Mouse (Mus musculus) heart, embryonic 10.5 days (tissue): ENCODE data around the gene Nap1l5. TPM values are rescaled to one million over a fixed set of nuclear protein-coding genes. Genes with fewer than 3 reads are reported as not detected.
"Not testable (repeated sequence)": the region's sequence is repeated elsewhere in the genome, so short reads cannot be mapped to it uniquely, and the experiment has no call there.

Experiments
- DNase-seq: peaks from one replicate; pipeline ENCODE4 v3.0.0-alpha.2; 2017; ENCODE audit warnings: low spot score
- H3K27ac ChIP-seq: fragments of 300-500 bp; sonication (generic); 2 replicates; pipeline ENCODE4 v1.5.1; 2016; ENCODE audit warnings: mild to moderate bottlenecking
- H3K27me3 ChIP-seq: fragments of 300-500 bp; sonication (generic); 2 replicates; pipeline ENCODE4 v1.6.1; 2016; ENCODE audit warnings: mild to moderate bottlenecking; ENCODE audit not compliant: poor library complexity, insufficient read depth, severe bottlenecking
- H3K36me3 ChIP-seq: fragments of 300-500 bp; sonication (generic); 2 replicates; pipeline ENCODE4 v1.6.1; 2016; ENCODE audit warnings: mild to moderate bottlenecking, moderate library complexity
- H3K4me1 ChIP-seq: fragments of 300-500 bp; sonication (generic); 2 replicates; pipeline ENCODE4 v1.6.1; 2016; ENCODE audit warnings: mild to moderate bottlenecking
- H3K4me3 ChIP-seq: fragments of 300-500 bp; sonication (generic); 2 replicates; pipeline ENCODE4 v1.5.1; 2016; ENCODE audit warnings: mild to moderate bottlenecking, moderate library complexity
- H3K9me3 ChIP-seq: fragments of 300-500 bp; sonication (generic); 2 replicates; pipeline ENCODE4 v1.6.1; 2016; ENCODE audit warnings: mild to moderate bottlenecking, moderate library complexity
- WGBS: fragments of 180-500 bp; shearing (Covaris S2); methylation state at CpG from one replicate; pipeline ENCODE4 v1.1.7; 2016; 5-methylcytosine and 5-hydroxymethylcytosine counted together
- polyA plus RNA-seq: library from polyadenylated mRNA; unstranded; fragments of >200 nt; fragmentation: Nextera tagmentation; extraction: Ambion mirVana; gene quantifications from 2 replicates; pipeline ENCODE4 v1.2.1, GENCODE M21; 2016

Nap1l5 gene
- polyA plus RNA-seq, 1 experiment from 2014 or later = 1.8 TPM

- no peak for DNase-seq
- Histone ChIP-seq H3K27me3 (no peaks in the 10 kb centered on the region), H3K9me3 (no peaks in the 10 kb centered on the region), H3K4me1 (no peaks in the 10 kb centered on the region), H3K4me3 (no peak overlapping the region), H3K36me3 (peaks cover 3% of the 10 kb centered on the region; the same call in 1 of the 2 replicates), H3K27ac (no peak overlapping the region)
- 89% methylated on average over 3 of the region's 3 CpGs for WGBS
Measured at GRCm38 (mm10) chr6:58899076-58899475, 7.8 kb downstream of the Nap1l5 start.

GRCm38 (mm10) chr6:58896648-58897047 is 10.2 kb downstream of the Nap1l5 start:
- Histone ChIP-seq H3K27me3 (no peaks in the 10 kb centered on the region), H3K4me1 (no peaks in the 10 kb centered on the region), H3K9me3 (no peaks in the 10 kb centered on the region), H3K4me3 (no peak overlapping the region), H3K27ac (no peak overlapping the region), H3K36me3 (peaks cover 10% of the 10 kb centered on the region; the same call in 1 of the 2 replicates)
- 80% methylated on average over 3 of the region's 3 CpGs for WGBS
- no peak for DNase-seq

- WGBS = 84% methylated on average over 4 of the region's 4 CpGs
- no peaks in the 10 kb centered on the region for H3K9me3 ChIP-seq
- DNase-seq = no peak
- H3K27me3 ChIP-seq = no peaks in the 10 kb centered on the region
- no peaks in the 10 kb centered on the region for H3K4me1 ChIP-seq
- no peak overlapping the region for H3K27ac ChIP-seq
- peaks cover 16% of the 10 kb centered on the region; the same call in 1 of the 2 replicates for H3K36me3 ChIP-seq
- H3K4me3 ChIP-seq = no peak overlapping the region
Measured at GRCm38 (mm10) chr6:58894994-58895393, 11.9 kb downstream of the Nap1l5 start.

- Histone ChIP-seq H3K36me3 (peaks cover 27% of the 10 kb centered on the region; the same call in 1 of the 2 replicates), H3K9me3 (no peaks in the 10 kb centered on the region), H3K27me3 (no peaks in the 10 kb centered on the region), H3K4me3 (no peak overlapping the region), H3K27ac (no peak overlapping the region), H3K4me1 (no peaks in the 10 kb centered on the region)
- DNase-seq = no peak
- 78% methylated on average over 6 of the region's 6 CpGs for WGBS
Measured at GRCm38 (mm10) chr6:58893307-58893706, 13.6 kb downstream of the Nap1l5 start.

- no peak for DNase-seq
- Histone ChIP-seq H3K9me3 (no peaks in the 10 kb centered on the region), H3K27ac (no peak overlapping the region), H3K27me3 (no peaks in the 10 kb centered on the region), H3K4me3 (no peak overlapping the region), H3K4me1 (no peaks in the 10 kb centered on the region), H3K36me3 (peaks cover 29% of the 10 kb centered on the region; the same call in 1 of the 2 replicates)
- WGBS = 76% methylated on average over 3 of the region's 3 CpGs
Measured at GRCm38 (mm10) chr6:58889917-58890316, 17.0 kb downstream of the Nap1l5 start.

- Histone ChIP-seq H3K4me1 (0 out of 2 replicates have a peak, but pooled peaks cover 6% of the 10 kb centered on the region), H3K9me3 (no peaks in the 10 kb centered on the region), H3K27me3 (no peaks in the 10 kb centered on the region), H3K4me3 (no peak overlapping the region), H3K27ac (no peak overlapping the region), H3K36me3 (peaks cover 5% of the 10 kb centered on the region; the same call in 1 of the 2 replicates)
- WGBS = 82% methylated on average over 6 of the region's 6 CpGs
- no peak for DNase-seq
Measured at GRCm38 (mm10) chr6:58882271-58882670, 24.6 kb downstream of the Nap1l5 start.

GRCm38 (mm10) chr6:58881363-58881762 is 25.5 kb downstream of the Nap1l5 start:
- H3K4me3 ChIP-seq = no peak overlapping the region
- H3K36me3 ChIP-seq = peaks cover 4% of the 10 kb centered on the region; the same call in 1 of the 2 replicates
- H3K4me1 ChIP-seq = 0 out of 2 replicates have a peak, but pooled peaks cover 6% of the 10 kb centered on the region
- no peak overlapping the region for H3K27ac ChIP-seq
- no peaks in the 10 kb centered on the region for H3K9me3 ChIP-seq
- H3K27me3 ChIP-seq = no peaks in the 10 kb centered on the region
- WGBS = 88% methylated on average over 3 of the region's 3 CpGs
- DNase-seq = no peak

- Histone ChIP-seq H3K36me3 (peaks cover 4% of the 10 kb centered on the region; the same call in 1 of the 2 replicates), H3K9me3 (no peaks in the 10 kb centered on the region), H3K4me3 (no peak overlapping the region), H3K4me1 (0 out of 2 replicates have a peak, but pooled peaks cover 6% of the 10 kb centered on the region), H3K27ac (no peak overlapping the region), H3K27me3 (no peaks in the 10 kb centered on the region)
- no peak for DNase-seq
- WGBS = 52% methylated on average over 5 of the region's 5 CpGs
Measured at GRCm38 (mm10) chr6:58880861-58881260, 26.0 kb downstream of the Nap1l5 start.

- 85% methylated on average over 9 of the region's 9 CpGs for WGBS
- no peak overlapping the region for H3K27ac ChIP-seq
Measured at GRCm38 (mm10) chr6:58879987-58880386, 26.9 kb downstream of the Nap1l5 start.

GRCm38 (mm10) chr6:58879572-58879971 is 27.3 kb downstream of the Nap1l5 start:
- Histone ChIP-seq H3K27ac (no peak overlapping the region), H3K9me3 (no peaks in the 10 kb centered on the region), H3K4me3 (no peak overlapping the region), H3K4me1 (0 out of 2 replicates have a peak, but pooled peaks cover 6% of the 10 kb centered on the region), H3K27me3 (no peaks in the 10 kb centered on the region), H3K36me3 (peaks cover 4% of the 10 kb centered on the region; the same call in 1 of the 2 replicates)
- DNase-seq = no peak
- 65% methylated on average over 4 of the region's 4 CpGs for WGBS

More at GRCm38 (mm10) chr6:58879987-58880386, 26.9 kb downstream of the Nap1l5 start:
- Histone ChIP-seq H3K36me3 (peaks cover 4% of the 10 kb centered on the region; the same call in 1 of the 2 replicates), H3K4me3 (no peak overlapping the region), H3K9me3 (no peaks in the 10 kb centered on the region), H3K4me1 (0 out of 2 replicates have a peak, but pooled peaks cover 6% of the 10 kb centered on the region), H3K27me3 (no peaks in the 10 kb centered on the region)
- DNase-seq = no peak

- WGBS = 74% methylated on average over 6 of the region's 6 CpGs
- H3K27ac ChIP-seq, H3K27me3 ChIP-seq, H3K4me3 ChIP-seq, H3K36me3 ChIP-seq, DNase-seq, H3K9me3 ChIP-seq, H3K4me1 ChIP-seq: not testable (repeated sequence)
Measured at GRCm38 (mm10) chr6:58867858-58868257, 39.0 kb downstream of the Nap1l5 start.

- Histone ChIP-seq H3K36me3 (peaks cover 7% of the 10 kb centered on the region; the same call in 1 of the 2 replicates), H3K9me3 (no peaks in the 10 kb centered on the region), H3K4me1 (peaks cover 9% of the 10 kb centered on the region; the same call in 1 of the 2 replicates), H3K27me3 (no peaks in the 10 kb centered on the region), H3K4me3 (no peak overlapping the region), H3K27ac (no peak overlapping the region)
- 87% methylated on average over 4 of the region's 4 CpGs for WGBS
- DNase-seq = no peak
Measured at GRCm38 (mm10) chr6:58863631-58864235, 43.1 kb downstream of the Nap1l5 start.

GRCm38 (mm10) chr6:58862446-58862993 is 44.4 kb downstream of the Nap1l5 start:
- Histone ChIP-seq H3K4me1 (peaks cover 3% of the 10 kb centered on the region; the same call in 1 of the 2 replicates), H3K9me3 (no peaks in the 10 kb centered on the region), H3K27me3 (no peaks in the 10 kb centered on the region), H3K4me3 (no peak overlapping the region), H3K27ac (0 out of 2 replicates have a peak overlapping the region, but pooled peaks have one; percentile 53), H3K36me3 (peaks cover 7% of the 10 kb centered on the region; the same call in 1 of the 2 replicates)
- no peak for DNase-seq
- 70% methylated on average over 9 of the region's 9 CpGs for WGBS
